Mouse (Mus musculus): Measurements from ENCODE around the gene Mdga1.

Gene Mdga1

GRCm38 (mm10) chr17:29849436-29849797 is 120.5 kb downstream of the Mdga1 start:
- DNase-seq (ENCODE audit: low read depth in 2 of 2, low spot score in 2 of 2), result no peak

DNA sequence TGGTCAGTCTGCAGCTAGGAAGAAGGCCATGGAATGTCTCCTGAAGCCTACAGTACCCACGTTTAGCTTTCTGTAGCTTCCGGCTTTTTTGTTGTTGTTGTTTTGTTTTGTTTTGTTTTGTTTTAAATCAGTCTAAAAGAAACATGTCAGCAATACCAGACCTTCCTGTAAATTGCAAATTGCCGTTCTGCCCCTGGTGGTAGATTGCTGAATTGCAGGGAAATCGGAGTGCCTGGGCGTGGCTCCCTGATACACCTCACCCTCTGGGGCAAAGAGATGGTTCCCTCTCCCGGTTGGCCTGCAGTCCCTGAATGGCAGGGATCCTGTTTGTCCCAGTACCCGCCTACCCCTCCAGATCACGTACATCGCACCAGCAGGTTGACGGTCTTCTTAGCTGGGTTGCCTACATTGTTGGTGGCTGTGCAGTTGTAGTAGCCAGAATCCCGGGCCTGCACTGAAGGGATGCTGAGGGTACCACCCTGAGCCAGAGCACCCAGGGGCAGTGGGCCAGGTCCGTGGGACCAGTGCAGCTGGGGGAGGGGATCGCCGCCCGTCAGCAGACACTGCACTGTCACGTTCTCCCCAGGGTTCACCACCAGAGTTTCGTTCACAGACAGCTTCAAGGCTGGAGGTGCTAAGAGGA is 121.0 kb downstream of the Mdga1 start:
- DNase-seq (ENCODE audit: low read depth in 2 of 2, low spot score in 2 of 2), result peak; percentile 57 to 68

DNA sequence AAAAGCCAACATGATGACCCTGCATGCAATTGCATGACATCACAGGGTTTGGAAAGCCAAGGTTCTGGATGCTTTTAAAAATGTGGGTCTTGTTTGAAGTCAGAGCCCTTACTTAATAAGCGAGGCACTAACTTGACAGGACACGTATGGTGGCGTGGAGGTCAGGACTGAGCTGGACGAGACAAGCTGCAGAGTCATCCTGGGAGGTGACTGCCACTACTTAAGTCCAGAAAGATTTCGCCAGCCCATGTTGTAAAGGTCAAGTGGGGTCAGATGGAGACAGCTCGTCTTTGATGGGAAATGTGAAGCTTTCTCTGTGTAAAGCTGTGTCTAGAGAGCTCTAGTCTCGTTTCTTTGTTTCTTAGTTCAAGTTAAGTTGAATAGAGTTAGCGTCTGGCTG is 122.6 kb downstream of the Mdga1 start:
- no peak for DNase-seq (ENCODE audit: low read depth in 2 of 2, low spot score in 2 of 2)

DNA sequence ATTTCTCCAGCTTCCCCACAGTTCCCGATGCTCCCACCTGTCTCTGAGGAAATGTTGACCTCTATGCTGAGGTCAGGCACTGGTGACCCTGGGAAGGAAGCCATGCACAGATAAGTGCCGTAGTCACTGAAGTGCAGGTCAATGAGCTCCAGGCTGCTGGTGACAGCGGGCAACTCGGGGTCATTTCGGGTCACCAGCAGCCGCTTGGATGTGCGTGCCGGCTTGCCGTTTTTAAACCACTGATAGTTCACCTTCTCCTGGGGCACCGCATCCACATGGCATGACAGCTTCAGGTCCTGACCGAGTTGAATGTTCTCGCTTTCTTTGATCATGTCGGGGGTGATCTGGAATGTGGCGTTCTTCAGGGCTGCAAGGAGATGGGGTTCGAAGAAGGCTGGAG is 123.6 kb downstream of the Mdga1 start:
- no peak for DNase-seq (ENCODE audit: low read depth in 2 of 2, low spot score in 2 of 2)

DNA sequence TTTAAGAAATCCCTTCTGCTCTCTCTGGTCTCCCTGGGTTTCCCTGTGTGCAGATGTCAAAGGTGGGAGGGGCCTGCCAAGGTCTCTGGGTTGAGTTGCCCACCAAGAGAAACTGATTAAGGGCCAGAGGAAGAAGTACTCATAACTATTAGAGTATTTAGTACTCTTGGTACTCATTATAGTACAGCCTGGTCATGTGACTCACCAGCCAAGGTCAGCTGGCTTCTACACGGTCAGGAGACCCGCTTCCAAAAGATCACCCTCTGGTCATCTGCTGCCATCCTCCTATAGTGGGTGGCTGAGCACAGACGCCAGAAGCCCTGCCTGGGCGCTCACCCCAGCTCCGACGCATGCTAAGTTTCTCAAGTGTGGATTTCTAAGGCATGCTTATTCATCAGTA is 124.9 kb downstream of the Mdga1 start:
- no peak for DNase-seq (ENCODE audit: low read depth in 2 of 2, low spot score in 2 of 2)

GRCm38 (mm10) chr17:29843419-29844162 is 126.3 kb downstream of the Mdga1 start:
- no peak for DNase-seq (ENCODE audit: low read depth in 2 of 2, low spot score in 2 of 2)

DNA sequence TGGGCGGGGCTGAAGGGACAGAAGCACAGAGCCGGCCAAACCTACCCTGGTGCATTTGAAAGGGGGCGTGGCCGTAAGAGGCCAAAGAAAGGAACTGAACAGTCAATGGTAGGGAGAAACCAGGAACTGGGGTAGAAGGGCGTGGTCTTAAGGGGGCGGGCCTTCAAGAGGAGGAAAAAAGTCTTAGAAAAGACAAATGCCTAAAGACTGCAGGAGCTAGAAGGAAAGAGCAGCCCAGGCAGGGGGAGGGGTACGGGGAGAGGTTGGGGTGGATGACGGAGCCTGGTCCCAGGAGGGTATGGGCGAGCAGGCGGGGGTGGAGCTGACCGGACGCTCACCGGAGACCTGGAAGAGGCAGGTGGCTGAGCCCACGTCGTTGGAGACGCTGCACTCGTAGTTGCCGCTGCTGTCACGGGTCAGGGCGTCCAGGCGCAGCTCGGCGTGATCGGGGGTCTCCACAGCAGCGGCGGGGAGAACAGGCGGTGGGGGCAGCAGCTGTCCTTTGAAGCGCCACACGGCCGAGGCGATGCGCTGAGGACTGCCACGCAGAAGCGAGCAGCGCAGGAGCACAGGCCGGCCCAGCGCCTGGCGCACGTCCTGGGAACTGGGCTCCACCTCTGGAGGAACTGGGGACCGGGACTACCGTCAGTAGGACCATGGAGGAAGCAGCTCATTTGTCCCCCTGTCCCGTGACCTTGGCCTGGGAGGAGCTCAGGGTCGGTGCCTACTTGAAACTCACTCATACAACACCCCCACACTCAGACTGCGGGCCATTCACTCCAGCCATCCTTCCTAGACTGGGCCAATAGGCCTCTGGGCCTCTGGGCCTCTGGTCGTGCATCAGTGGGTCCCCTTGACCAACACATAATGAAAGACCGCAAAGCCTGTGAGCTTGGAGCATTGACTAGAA is 127.9 kb downstream of the Mdga1 start:
- peak in 1 of 2 experiments; percentile 31 for DNase-seq (ENCODE audit: low read depth in 2 of 2, low spot score in 2 of 2)

- DNase-seq (ENCODE audit: low read depth in 2 of 2, low spot score in 2 of 2), result no peak
These were observed 131.9 kb downstream of the Mdga1 start for GRCm38 (mm10) chr17:29838029-29838428.

- DNase-seq (ENCODE audit: low read depth in 2 of 2, low spot score in 2 of 2), result no peak
These were observed 132.4 kb downstream of the Mdga1 start for GRCm38 (mm10) chr17:29837441-29837840.

- DNase-seq (ENCODE audit: low read depth in 2 of 2, low spot score in 2 of 2), result no peak
These were observed 135.1 kb downstream of the Mdga1 start for GRCm38 (mm10) chr17:29834768-29835167.

- DNase-seq (ENCODE audit: low read depth in 2 of 2, low spot score in 2 of 2), result no peak
These were observed 135.6 kb downstream of the Mdga1 start for GRCm38 (mm10) chr17:29834333-29834732.

DNA sequence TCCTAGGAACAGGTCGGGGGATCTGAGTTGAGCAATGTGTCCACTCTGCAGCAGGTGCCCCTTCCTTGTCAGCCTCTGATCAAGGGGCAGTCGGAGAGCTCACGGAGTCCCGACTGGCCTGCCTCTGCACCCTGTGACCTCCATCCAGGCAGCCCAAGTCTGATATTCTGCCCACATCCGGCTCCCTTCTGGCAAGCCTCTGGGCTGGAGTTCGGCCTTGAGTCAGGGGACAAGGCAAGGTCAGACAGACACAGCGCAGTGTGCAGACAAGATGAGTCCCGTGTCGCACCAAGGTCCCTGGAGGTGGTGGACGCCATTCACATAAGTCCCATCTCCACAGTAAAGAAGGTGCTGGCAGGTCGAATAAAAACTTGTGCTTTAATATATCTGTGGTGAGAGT is 138.2 kb downstream of the Mdga1 start:
- DNase-seq (ENCODE audit: low read depth in 2 of 2, low spot score in 2 of 2), result no peak

- no peak for DNase-seq (ENCODE audit: low read depth in 2 of 2, low spot score in 2 of 2)
These were observed 140.8 kb downstream of the Mdga1 start for GRCm38 (mm10) chr17:29829136-29829535.

DNA sequence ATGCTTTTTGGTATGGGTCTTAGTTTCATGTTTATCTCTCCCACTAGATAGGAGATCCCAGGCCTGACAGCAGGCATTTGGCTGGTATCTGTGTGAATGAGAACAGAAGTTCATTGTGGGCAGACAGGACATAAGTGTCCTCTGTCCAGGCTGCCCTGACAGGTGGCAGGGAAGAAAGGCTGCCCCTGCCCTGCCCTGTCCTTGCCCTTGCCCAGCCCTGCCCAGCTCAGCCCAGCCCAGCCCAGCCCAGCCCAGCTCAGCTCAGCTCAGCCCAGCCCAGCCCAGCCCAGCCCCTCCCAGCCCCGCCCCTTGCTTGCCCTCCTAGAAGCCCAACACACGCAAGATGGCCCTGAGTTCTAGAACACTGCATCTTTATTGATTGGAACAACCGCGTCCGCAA is 142.3 kb downstream of the Mdga1 start:
- DNase-seq (ENCODE audit: low read depth in 2 of 2, low spot score in 2 of 2), result no peak

DNA sequence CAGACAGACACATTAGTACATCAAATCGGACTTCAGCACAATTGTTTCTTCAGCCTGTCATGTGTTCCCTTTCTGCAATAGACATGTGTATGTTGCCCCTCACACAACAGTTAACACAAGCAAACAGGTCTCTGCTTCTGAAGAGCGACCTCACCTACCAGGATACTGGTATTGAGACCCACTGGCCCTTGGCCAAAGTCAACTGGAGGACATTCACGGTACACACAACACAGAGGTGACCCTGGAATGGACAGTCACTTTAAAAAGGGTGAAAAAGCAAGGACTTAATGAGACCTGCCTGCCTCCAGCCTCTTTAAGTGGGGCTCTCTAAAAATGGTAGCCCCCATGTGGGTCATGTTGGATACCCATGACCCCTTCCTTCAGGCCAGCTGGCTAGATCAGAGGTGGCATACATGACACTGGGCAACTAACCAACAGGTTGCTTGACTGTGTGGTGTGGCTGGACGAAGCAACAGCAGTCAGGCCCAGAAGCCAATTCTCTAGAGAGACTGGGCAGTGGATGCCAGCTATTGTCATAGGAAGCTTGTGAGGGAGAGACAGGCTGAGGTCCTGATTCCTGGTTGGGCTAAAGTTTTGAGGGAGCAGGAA is 145.3 kb downstream of the Mdga1 start:
- DNase-seq (ENCODE audit: low read depth in 2 of 2, low spot score in 2 of 2), result no peak

GRCm38 (mm10) chr17:29824208-29824509 is 145.7 kb downstream of the Mdga1 start:
- no peak for DNase-seq (ENCODE audit: low read depth in 2 of 2, low spot score in 2 of 2)

DNA sequence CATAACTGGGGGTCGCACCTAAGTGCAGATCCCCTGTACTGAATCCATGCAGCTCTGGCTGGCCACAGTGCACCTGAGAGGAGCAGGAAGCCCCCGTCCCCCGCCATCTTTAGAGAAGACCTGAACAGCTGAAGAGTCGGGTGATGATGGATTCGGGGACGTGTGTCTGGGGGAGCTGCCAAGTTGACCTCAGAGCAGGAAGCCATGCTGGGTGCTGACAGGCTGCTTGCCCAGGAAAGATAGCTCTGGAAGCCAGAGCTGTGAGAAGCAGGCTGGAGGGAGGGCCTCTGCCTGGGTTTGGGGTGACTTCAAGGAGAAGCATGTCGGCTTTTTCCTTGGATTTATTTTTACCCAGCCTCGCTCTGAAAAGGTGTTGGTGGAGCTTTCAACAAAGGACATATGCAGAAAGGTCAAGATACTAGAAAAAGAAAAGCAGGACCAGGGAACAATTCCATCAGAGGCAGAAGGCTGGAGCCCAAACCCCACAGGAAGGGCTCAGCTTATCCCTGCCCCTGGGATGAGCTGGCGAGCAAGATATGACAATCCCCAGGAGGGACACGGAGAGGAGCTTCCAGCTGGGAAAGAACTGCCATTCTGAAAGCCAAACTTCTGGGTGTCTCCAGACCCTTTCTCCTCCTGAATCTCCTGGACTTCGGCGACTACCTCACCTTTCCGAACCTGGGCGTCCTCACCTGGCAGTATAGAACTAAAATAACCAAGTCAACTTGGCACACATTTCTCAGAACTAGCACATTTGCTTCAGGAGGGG is 146.3 kb downstream of the Mdga1 start:
- no peak for DNase-seq (ENCODE audit: low read depth in 2 of 2, low spot score in 2 of 2)

- no peak for DNase-seq (ENCODE audit: low read depth in 2 of 2, low spot score in 2 of 2)
These were observed 150.3 kb downstream of the Mdga1 start for GRCm38 (mm10) chr17:29819608-29820007.

DNA sequence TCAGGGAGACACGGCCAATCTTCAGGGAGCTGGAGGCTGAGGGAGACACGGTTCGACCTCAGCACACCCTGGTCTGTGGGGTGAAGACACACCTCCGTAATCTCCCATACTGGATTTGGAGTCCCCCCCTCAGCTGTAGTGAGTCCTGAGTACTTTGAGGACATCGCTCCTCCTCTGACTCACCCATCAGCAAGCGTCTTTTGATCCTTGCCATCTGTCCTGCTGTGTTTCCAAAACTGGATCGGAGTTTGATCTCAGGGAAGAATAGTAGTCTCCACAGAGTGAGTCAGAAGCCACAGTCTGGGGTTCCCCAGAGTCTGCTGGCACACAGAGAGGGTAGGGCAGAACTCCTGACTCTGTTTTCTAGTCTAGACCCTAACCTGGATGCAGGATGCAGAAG is 150.9 kb downstream of the Mdga1 start:
- no peak for DNase-seq (ENCODE audit: low read depth in 2 of 2, low spot score in 2 of 2)

DNA sequence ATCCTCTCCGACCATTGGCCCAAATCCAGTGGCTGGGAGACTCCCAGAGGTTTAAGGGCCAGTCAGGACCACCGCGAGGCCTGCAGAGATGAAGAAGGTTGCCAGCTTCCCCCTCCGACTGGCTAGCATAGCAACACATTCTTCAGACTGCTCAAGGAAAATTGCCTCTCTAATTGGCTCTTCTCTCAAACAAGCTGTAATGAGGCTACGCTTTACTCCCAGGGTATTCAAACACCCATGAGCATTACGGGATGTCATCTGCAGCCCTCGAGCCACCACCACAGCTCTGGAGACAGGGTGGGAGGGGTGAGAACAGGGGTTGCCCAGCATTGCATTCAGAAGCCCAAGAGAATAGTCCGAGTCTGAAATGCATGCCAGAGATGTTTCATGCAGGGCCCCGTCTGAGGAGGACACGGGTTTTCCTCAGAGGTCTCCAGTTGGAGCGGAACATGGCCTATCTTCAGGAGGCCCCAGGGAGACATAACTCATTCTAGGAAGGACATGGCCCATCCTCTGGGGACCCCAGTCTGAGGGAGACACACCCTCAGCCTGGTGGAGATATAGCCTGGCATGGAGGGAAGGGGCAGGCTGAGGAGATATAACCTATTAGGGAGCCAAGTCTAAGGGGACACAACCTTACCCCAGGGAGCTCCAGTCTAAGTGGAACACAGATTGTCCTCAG is 151.5 kb downstream of the Mdga1 start:
- no peak for DNase-seq (ENCODE audit: low read depth in 2 of 2, low spot score in 2 of 2)
